Mouse (Mus musculus): Measurements from ENCODE around the gene Col4a3bp.

- TF ChIP-seq POLR2A (IDR thresholded peaks at IDR 0.05; ENCODE audit: control insufficient read depth, extremely low read depth, insufficient read depth, low read length, poor library complexity) = no peak; the same call in none of the 2 replicates
- TF ChIP-seq CTCF (IDR thresholded peaks at IDR 0.05; ENCODE audit: borderline replicate concordance, control insufficient read depth, extremely low read depth, insufficient read depth, low read length, poor library complexity) = no peak
Measured at GRCm38 (mm10) chr13:96542081-96542889, at the start of gene Col4a3bp, which contains the start of gene Polk.
